Mouse (Mus musculus): Measurements from ENCODE around the gene Fam234b.

The Fam234b gene

GRCm38 (mm10) chr6:135223786-135224416, 26.1 kb downstream of the Fam234b start:
- no peak for DNase-seq (ENCODE audit: low read depth, low spot score)

- no peak for DNase-seq (ENCODE audit: low read depth, low spot score)
Measured at GRCm38 (mm10) chr6:135228465-135228941, 30.7 kb downstream of the Fam234b start.

DNA sequence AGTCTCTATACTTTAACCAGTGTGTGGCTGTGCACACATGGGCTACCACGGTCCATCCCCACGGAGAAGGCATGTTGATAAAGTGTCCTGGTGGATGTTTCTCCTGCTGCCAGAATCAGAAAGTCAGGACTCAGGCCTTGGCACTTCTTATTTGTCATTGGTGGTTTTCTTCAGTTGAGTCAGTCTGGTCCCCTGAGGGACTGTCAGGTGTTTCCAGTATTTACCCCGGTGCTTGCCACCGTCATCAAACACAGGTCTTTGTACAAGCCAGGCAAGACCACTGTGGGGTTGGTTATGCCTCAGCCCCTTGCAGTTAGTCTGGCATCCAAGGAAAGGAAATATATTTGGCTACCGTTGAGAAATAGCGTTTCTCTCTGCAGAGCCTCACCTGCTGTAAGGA, 32.8 kb downstream of the Fam234b start:
- DNase-seq (ENCODE audit: low read depth, low spot score), result no peak

- no peak for DNase-seq (ENCODE audit: low read depth, low spot score)
Measured at GRCm38 (mm10) chr6:135232443-135233182, 34.8 kb downstream of the Fam234b start.

DNA sequence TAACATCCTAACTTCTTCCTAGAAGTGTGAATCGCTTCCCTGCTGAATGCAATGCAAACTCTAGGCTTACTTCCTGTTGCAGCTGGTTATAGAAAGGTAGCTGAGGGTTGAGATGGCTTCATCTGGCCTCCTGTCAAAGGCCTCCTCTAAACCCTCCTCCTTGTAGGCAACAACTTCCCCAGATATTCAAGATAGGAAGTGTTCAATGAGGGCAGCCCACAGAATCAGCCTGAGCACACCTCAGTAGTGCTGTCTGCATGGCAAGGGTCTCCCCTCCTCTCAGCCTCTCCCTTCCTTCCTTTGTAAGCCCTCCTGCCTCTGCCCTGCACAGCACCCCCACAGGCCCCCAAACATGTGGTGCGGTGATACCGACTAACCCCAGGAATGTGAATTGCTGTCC, 38.0 kb downstream of the Fam234b start:
- no peak for DNase-seq (ENCODE audit: low read depth, low spot score)

GRCm38 (mm10) chr6:135236576-135236975, 38.8 kb downstream of the Fam234b start:
- no peak for DNase-seq (ENCODE audit: low read depth, low spot score)

DNA sequence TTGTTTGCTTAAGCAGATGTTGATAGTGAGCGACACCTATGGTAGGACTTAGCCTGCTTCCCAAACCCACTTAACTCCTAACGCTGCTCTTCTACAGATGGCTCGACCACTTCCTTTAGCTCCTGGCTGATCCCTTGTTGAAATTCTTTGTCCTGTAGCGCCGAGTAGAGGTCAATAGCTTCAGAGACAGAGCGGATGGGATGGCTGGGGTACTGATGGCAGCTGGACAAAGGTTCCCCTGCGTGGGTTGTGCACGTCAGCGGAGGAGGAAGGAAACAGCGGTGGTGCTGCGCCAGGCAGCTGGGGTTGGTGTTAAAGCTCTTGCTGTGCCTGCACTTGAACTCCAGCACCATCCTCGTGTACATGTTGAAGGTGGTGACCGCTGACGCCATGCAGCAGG, 39.5 kb downstream of the Fam234b start:
- DNase-seq (ENCODE audit: low read depth, low spot score), result no peak

DNA sequence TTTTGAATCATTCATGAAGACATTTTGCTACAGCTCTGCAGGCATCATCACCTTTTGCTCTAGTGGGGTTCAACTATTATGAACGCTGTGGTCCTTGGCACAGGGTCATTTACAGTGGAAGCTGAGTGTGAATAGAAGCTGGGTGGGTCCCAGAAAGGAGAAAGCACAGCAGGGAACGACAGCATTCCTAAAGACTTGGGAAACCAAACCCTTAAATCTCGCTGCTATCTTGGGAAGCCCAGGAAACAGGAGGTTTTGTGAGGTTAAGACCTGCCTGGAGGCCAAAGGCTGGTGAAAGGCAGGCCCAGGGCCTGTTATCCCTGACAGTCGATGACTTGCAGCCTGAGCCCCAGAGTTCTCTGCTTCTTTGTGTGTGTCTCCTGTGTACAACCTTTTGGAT, 40.4 kb downstream of the Fam234b start:
- peak; percentile 52 for DNase-seq (ENCODE audit: low read depth, low spot score)

DNA sequence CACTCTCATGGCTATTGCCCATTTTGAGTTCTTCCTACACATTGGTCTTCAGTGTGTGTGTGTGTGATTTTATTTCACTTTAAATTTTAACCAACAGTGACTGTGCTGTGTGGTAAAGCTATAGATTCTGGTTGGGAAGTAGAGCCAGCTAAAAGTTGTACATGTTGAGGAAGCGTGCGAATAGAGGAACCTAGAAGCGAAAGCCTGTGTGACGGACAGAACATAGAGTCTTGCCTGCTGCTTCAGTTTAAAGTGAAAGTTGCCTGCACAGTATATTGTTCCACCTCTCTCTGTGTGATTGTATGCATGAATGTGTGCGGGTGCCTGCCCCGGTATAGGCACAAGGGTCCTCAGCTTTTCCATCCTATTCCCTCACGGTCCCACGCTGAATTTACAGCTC, 42.6 kb downstream of the Fam234b start:
- no peak for DNase-seq (ENCODE audit: low read depth, low spot score)

DNA sequence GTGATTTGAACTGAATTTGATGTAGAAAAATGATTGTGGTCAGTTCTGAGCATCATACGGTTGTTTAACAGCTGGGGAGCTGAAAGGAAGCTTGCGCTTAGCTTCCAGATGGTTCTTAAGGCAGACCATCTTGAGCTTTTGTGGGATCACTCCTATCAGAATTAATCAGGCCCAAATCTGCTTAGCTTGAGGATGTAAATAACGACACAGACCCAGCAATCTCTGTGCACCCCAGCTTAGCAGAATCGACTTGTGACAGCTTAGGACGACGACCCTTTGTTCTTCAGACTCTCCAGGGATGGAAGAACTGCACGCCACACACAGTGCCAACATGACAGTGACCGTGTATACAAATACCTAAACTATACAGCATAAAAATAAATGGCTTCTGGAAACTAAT, 47.8 kb downstream of the Fam234b start:
- no peak for DNase-seq (ENCODE audit: low read depth, low spot score)

DNA sequence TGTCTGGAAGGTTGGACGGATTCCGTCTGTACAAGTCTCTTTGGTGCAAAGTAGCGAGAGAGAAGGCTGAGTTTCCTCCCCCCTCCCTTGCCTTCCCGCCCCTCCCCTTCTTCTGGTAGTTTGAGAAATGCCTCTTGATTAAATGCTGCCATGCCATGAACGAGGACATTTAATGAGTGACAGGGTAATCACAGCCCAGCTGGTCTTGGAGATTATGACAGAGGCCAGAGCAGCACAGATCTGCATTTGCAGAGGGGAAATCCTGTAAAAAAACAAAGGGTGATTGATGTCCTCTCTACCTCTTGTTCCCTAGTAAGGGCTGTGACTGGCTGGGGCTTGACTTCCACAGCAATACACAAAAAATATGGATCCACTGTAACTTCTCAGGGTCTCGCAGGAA, 50.1 kb downstream of the Fam234b start:
- DNase-seq (ENCODE audit: low read depth, low spot score), result no peak

- DNase-seq (ENCODE audit: low read depth, low spot score), result peak; percentile 64
Measured at GRCm38 (mm10) chr6:135249846-135250531, 52.2 kb downstream of the Fam234b start.

- DNase-seq (ENCODE audit: low read depth, low spot score), result peak; percentile 22
Measured at GRCm38 (mm10) chr6:135250926-135251699, 53.3 kb downstream of the Fam234b start.

DNA sequence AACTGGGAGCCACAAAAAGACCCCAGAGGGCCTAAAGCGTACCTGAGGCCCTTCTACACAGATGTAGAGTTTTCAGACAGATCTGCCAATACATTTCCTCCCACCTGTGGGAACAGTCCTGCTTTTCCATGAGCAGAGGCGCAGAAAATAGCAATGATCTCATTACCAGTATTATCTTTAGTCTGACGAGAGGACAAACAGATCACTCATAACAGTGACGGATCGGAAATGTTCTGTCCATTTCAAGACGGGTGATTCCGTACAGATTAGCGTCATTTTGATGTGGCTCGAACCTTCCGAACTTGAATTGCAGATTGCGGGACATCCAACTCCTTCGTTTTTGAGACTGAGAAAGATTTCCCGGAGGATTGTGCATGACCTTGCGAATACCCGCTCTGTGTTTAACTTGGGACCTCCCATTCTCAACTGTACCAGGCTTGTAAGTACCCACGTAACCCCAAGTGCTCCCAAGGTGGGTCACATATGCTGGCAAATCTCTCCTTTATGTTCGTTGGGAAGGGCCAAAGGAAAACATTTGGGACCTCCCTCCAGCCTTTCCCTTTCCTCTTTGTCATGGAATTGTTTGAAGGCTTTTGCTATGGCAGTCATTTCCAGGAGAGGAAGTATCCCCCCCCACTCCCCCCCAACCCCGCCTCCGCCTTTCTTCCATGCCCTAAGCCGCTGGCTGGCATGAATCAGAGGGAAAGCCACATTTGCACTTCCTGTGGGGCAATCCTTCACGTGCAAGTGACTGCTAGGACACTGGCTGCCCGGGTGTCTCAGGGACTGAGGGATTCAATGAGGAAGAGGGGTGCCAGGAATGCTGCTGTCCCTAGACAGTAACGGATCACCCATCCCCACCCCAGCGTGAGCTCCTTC, 54.3 kb downstream of the Fam234b start:
- DNase-seq (ENCODE audit: low read depth, low spot score), result peak; percentile 59

DNA sequence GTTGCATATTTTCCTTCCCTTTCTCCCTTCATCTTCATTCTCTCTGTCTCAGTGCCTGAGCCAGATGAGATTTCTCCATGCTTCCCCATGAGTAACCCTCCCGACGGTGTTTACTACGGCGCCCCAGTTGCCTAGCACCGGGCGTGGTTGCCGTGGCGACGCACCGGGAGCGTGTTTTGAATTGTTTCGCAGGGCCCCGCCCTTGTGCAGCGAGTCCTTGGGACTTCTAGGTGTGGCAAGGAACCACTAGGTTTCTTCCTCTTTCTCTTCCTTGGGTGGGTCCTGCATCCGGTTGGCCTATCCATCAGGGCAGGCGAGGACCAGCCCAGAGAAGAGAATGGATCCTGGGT, 54.9 kb downstream of the Fam234b start:
- peak; percentile 97 for DNase-seq (ENCODE audit: low read depth, low spot score)

DNA sequence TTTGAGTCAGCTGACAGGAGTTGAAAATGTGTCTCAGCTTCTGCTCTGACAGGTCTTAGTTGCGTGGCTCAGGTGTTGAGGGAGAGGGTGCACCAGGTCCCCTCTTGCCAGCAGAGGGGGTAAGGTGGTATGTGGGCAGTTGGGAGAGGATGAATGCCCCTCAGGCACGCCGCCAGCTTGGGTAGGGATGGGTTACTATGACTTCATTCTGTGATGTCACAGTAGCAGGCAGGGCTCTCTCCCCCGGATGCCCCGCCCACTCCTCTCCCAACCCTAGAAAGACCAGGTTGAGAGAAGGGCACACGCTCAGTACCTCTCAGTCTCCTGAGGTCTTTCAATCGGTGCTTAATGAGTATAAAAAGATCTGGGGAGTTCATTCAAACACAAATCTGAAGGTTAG, 56.4 kb downstream of the Fam234b start, which contains the start of gene Gsg1:
Gsg1 (minus strand) TSS at position 199 of the 400 bp plus-strand sequence.
- peak; percentile 55 for DNase-seq (ENCODE audit: low read depth, low spot score)

GRCm38 (mm10) chr6:135260435-135260834, 62.7 kb downstream of the Fam234b start:
- peak; percentile 58 for DNase-seq (ENCODE audit: low read depth, low spot score)

- DNase-seq (ENCODE audit: low read depth, low spot score), result no peak
Measured at GRCm38 (mm10) chr6:135261124-135261523, 63.3 kb downstream of the Fam234b start.

GRCm38 (mm10) chr6:135262565-135262964, 64.8 kb downstream of the Fam234b start:
- DNase-seq (ENCODE audit: low read depth, low spot score), result no peak

DNA sequence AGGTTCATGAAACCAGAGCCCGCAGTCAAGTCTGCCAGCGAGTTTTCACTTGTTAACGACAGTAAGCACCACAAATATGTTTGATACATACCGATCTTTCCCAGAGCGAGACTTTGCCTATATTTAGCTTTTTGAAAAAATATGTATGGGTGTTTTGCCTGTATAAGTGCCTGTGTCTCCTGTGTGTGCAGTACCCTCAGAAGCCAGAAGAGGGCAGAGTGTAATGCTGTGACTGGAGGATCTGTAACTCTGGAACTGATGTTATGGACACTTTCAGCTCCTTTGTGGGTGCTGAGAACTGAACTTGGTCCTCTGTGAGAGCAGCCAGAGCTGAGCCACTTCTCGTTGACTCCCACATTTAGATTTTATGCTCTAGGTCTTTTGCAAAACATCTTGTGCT, 66.4 kb downstream of the Fam234b start:
- DNase-seq (ENCODE audit: low read depth, low spot score), result peak; percentile 55

GRCm38 (mm10) chr6:135266056-135266455, 68.3 kb downstream of the Fam234b start:
- DNase-seq (ENCODE audit: low read depth, low spot score), result no peak
